Mouse (Mus musculus) intestine, embryonic 14.5 days (tissue): ENCODE measurements around the gene Sebox. TPM values are rescaled to one million over a fixed set of nuclear protein-coding genes. Genes with fewer than 3 reads are reported as not detected.

Experiments used
- ATAC-seq: fragments of 200-750 bp; cut with Nextera tagmentation; replicated peaks from 2 replicates; pipeline ENCODE4 v1.8.0; 2017; ENCODE audit warnings: low read depth, moderate number of reproducible peaks, moderate TSS enrichment, moderate library complexity; ENCODE audit not compliant: low FRiP score, low TSS enrichment
- DNase-seq: peaks from one replicate; pipeline ENCODE4 v3.0.0-alpha.2; 2018; ENCODE audit warnings: low spot score
- H3K27ac ChIP-seq: fragments of 300-500 bp; sonication (generic); 2 replicates; pipeline ENCODE4 v1.5.1; 2014; ENCODE audit warnings: low read depth, mild to moderate bottlenecking, control low read depth
- H3K27me3 ChIP-seq: fragments of 300-500 bp; sonication (generic); replicated peaks from 2 replicates; pipeline ENCODE4 v1.6.1; 2014; ENCODE audit warnings: low read length, control low read depth; ENCODE audit not compliant: control insufficient read depth, insufficient read depth
- H3K36me3 ChIP-seq: fragments of 300-500 bp; sonication (generic); 2 replicates; pipeline ENCODE4 v1.6.1; 2014; ENCODE audit warnings: low read length, control low read depth; ENCODE audit not compliant: control insufficient read depth, insufficient read depth
- H3K4me1 ChIP-seq: fragments of 300-500 bp; sonication (generic); replicated peaks from 2 replicates; pipeline ENCODE4 v1.6.1; 2014; ENCODE audit warnings: low read length, control low read depth, mixed read lengths; ENCODE audit not compliant: control insufficient read depth, insufficient read depth
- H3K4me2 ChIP-seq: fragments of 300-500 bp; sonication (generic); 2 replicates; pipeline ENCODE4 v1.6.1; 2014; ENCODE audit warnings: low read length
- H3K4me3 ChIP-seq: fragments of 300-500 bp; sonication (generic); 2 replicates; pipeline ENCODE4 v1.5.1; 2014; ENCODE audit warnings: low read depth, low read length, control low read depth, mixed read lengths
- H3K9ac ChIP-seq: fragments of 300-500 bp; sonication (generic); 2 replicates; pipeline ENCODE4 v1.6.1; 2014; ENCODE audit warnings: mild to moderate bottlenecking, low read length
- H3K9me3 ChIP-seq: fragments of 300-500 bp; sonication (generic); 2 replicates; pipeline ENCODE4 v1.6.1; 2016; ENCODE audit warnings: low read length, control low read depth; ENCODE audit not compliant: control insufficient read depth
- WGBS: fragments of 180-500 bp; shearing (Covaris S2); extraction: QIAGEN DNeasy Blood & Tissue Kit; methylation state at CpG from one replicate; pipeline ENCODE4 v1.1.7; 2014; 5-methylcytosine and 5-hydroxymethylcytosine counted together
- polyA plus RNA-seq: library from polyadenylated mRNA; unstranded; fragments of >200 nt; fragmentation: Nextera tagmentation; extraction: Ambion mirVana; gene quantifications from 2 replicates; pipeline ENCODE4 v1.2.1, GENCODE M21; 2014

Gene Sebox
- polyA plus RNA-seq, 1 experiment from 2014 or later = not detected

DNA sequence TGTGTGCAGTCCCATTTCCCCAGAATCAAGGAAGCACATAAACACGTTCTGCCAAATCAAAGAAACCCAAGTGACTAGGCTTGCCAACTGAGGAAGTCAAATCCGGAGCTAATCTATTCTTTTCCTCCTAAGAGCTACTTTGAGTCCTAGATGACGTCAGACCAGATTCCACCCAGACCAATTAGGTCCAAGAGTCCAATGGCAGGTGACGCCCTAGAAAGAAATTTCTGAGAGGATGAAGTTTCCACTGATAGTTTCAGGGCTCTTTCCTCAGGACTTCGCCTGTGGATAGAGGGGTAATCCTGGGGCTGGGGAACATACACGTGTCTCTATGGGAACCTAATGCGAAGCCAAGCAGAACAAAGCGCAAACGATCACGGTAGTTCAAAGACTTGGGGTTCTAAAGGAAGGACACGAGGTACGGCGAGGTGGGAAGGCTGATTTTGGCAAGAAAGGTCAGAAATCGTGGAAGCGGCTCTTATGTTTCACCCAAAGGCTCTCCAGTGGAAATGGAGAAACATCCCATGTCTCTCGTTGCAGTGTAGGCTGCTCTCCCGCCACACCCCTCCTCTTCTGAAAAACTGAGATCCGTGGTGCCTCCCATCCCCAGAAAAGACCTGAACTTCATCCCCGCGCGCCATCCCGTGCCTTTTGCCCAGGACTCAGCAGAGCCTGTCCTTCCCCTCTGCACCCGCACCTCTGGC lies 32.3 kb downstream of the Sebox start:
- peak overlapping the region; percentile 79 for H3K27ac ChIP-seq
- under 1% methylated on average over 23 of the region's 23 CpGs for WGBS
- H3K27me3 ChIP-seq = no peaks in the 10 kb centered on the region
- peaks cover 23% of the 10 kb centered on the region for H3K36me3 ChIP-seq
- H3K4me1 ChIP-seq = peaks cover 27% of the 10 kb centered on the region
- H3K4me2 ChIP-seq = peak overlapping the region; percentile 72
- H3K4me3 ChIP-seq = peak overlapping the region; percentile 79
- peak; percentile 75 for DNase-seq
- H3K9me3 ChIP-seq = no peaks in the 10 kb centered on the region
- peak overlapping the region; percentile 66 for H3K9ac ChIP-seq
- ATAC-seq = peak; percentile 52

DNA sequence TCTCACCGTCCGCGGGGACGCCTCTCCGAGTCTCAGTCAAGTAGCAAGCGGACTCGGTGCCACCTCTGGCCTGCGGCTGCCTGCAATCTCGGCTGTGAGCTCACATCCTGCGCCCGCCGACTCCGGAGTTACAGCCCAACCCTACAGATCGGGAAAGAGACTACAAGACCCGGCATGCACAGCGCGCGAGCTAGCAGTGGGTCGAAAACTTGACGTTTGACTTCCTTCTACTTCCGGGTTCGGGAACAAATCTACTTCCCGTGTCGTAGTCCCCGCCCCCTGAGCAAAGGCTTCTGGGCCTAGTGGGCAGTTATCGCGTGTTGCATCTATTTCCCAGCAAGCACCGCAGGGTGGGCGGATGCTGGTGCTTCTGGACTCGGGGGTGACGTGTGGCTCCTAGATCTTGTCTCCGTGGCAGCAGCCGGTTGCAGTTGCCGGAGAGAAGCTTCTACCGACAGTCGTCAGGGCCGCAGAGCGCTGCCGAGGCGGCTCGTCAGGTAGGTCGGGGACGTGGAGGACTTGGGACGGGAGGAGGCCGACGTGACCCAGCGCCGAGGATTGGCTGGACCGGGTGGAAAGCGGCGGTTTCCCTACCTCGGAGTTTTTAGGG lies 32.9 kb downstream of the Sebox start, which contains the start of the genes Tnfaip1 and Ift20:
Gene Tnfaip1, minus strand, starts transcription at position 253 of the 610 bp plus-strand sequence.
Gene Ift20, plus strand, starts transcription at position 282 of the 610 bp plus-strand sequence.
- Histone ChIP-seq H3K4me3 (peak within 1 kb of the TSS; percentile 79), H3K36me3 (peaks cover 30% of the 10 kb centered on the region), H3K27ac (peak within 1 kb of the TSS; percentile 79), H3K9me3 (no peaks in the 10 kb centered on the region), H3K4me2 (peak within 1 kb of the TSS; percentile 90), H3K27me3 (no peaks in the 10 kb centered on the region), H3K4me1 (peaks cover 22% of the 10 kb centered on the region), H3K9ac (peak within 1 kb of the TSS; percentile 88)
- ATAC-seq = peak; percentile 95
- peak; percentile 95 for DNase-seq
- under 1% methylated on average over 52 of the region's 52 CpGs for WGBS

DNA sequence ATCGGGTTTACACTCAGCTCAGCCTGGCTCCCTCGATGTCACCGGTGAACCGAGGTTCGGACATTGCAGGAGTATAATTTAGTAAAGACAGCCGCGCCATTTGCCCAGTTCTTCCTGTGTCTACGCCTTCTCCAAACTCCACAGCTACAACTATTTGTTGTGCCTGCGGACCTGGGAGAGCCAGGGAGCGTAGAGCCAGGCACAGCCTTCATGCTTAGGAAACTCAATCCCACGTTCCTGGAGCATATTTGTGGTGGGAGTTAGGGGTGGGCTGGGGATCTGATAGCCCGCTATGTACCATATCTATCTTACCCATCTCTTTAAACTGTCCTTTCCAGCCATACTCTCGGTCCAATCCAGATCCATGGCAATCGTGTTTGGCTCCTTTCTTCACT lies 33.4 kb downstream of the Sebox start:
- 2% methylated on average over 14 of the region's 14 CpGs for WGBS
- no peak for ATAC-seq
- no peaks in the 10 kb centered on the region for H3K9me3 ChIP-seq
- no peak for DNase-seq
- H3K27ac ChIP-seq = peak overlapping the region; percentile 79
- H3K4me1 ChIP-seq = peaks cover 22% of the 10 kb centered on the region
- H3K27me3 ChIP-seq = no peaks in the 10 kb centered on the region
- peak overlapping the region; percentile 79 for H3K4me3 ChIP-seq
- peak overlapping the region; percentile 88 for H3K9ac ChIP-seq
- peaks cover 34% of the 10 kb centered on the region for H3K36me3 ChIP-seq
- H3K4me2 ChIP-seq = peak overlapping the region; percentile 90

DNA sequence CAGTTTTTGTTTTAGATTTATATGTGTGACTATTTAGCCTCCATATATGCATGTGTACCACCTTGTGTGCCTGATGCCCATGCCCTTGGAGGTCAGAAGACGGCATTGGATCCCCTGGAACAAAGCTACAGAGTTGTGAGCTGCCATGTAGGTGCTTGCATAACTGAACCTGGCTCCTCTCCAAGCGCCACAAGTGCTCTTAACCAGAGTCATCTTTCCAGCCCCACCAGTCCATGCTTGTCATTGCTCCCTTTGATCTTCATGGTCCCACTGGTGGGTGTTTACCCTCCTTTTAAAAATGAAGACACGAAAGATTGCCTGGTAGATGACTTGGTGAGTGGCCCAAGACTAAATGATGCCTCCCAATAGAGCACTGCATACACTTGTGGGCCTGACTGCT lies 37.1 kb downstream of the Sebox start:
- no peak overlapping the region for H3K27ac ChIP-seq
- H3K36me3 ChIP-seq = peaks cover 56% of the 10 kb centered on the region
- H3K27me3 ChIP-seq = no peaks in the 10 kb centered on the region
- WGBS = 79% methylated on average over 3 of the region's 3 CpGs
- no peak overlapping the region for H3K4me2 ChIP-seq
- no peak overlapping the region for H3K4me3 ChIP-seq
- peaks cover 10% of the 10 kb centered on the region for H3K4me1 ChIP-seq
- no peak for DNase-seq
- ATAC-seq = no peak
- no peaks in the 10 kb centered on the region for H3K9me3 ChIP-seq
- H3K9ac ChIP-seq = no peak overlapping the region

DNA sequence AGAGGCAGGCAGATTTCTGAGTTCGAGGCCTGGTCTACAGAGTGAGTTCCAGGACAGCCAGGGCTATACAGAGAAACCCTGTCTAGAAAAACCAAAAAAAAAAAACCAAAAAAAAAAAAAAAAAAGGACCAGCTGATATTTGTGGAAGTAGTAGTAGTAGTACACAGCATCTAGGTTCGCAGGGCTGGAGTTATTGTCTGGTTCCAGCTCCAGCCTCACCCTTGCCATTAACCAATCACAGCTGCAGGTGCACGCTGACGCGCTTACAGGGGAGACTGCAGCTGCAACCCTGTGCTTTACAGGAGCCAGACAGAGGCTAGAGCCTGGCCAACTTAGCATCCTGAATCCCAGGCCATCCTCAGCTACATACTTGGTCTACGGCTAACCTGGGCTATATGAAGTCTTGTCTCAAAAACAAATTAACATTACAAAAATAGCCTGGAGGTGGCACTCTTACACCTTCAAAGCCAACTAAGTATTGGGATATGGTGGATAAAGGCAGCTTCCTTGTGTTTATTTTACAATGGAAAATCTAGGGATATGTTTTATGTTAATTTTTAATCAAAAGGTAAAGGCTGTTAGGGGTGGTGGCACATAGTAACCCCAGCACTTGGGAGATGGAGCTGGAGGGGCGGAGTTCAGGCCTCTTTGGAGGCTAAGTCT lies 41.3 kb downstream of the Sebox start:
- Histone ChIP-seq H3K27ac (no peak overlapping the region), H3K4me1 (peaks cover 10% of the 10 kb centered on the region), H3K27me3 (no peaks in the 10 kb centered on the region), H3K9ac (no peak overlapping the region), H3K9me3 (no peaks in the 10 kb centered on the region), H3K36me3 (peaks cover 43% of the 10 kb centered on the region), H3K4me3 (no peak overlapping the region), H3K4me2 (no peak overlapping the region)
- no peak for ATAC-seq
- no peak for DNase-seq
- 96% methylated on average over 7 of the region's 7 CpGs for WGBS

DNA sequence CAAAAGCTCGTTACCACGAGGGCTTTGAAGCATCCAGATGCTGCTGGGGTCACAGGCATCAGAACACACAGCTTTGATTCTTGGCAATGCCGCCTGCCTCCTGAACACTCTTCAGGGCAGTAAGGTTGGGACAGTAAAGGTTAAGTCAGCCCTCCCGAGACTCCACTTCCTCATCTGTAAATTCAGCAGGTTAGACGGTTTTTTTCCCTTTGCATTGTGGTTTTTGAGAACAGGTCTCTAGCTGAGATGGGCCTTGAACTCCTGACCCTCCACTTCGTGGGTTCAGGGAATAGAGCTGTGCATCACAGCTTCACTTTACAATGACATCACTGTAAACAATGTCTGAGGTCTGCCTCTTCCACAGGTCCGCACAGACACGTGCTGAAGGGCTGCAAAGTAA lies 41.9 kb downstream of the Sebox start:
- 53% methylated on average over 8 of the region's 8 CpGs for WGBS

DNA sequence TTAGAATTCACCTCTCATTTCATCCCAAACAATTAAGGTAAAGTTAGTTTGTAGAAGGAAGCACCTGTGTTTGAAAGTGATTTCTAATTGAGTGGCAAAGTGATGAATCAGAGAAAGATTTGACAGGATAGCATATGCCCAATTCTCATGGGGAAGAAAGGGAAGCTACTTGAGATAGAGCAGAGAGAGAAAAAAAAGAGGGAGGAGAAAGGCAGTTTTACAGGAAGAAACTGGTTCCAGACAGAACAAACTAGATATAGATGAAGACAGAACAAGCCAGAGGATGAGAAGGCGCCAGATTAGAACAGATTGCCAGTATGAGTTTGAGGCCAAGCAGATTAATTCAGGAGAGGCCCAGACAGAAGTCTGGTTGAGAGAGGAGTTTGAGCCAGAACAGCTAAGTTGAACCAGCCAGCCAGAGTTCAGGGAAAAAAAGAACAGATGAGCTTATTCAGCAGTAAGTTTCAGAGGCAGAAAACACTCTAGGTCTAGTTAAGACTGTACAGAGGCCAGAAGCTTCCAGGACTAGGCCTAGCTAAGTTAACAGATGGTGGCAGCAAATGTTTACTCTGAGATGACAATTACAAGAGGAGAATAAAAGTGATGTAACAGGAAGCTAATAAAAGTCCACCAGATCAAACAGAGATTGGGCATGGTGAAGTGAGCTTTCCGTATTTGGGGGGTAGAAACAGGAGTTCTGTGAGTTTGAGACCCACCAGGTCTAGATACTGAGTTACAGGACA lies 44.6 kb downstream of the Sebox start:
- Histone ChIP-seq H3K9me3 (no peaks in the 10 kb centered on the region), H3K36me3 (peaks cover 12% of the 10 kb centered on the region), H3K4me2 (no peak overlapping the region), H3K9ac (no peak overlapping the region), H3K27me3 (no peaks in the 10 kb centered on the region), H3K27ac (no peak overlapping the region), H3K4me3 (no peak overlapping the region), H3K4me1 (peaks cover 18% of the 10 kb centered on the region)
- 64% methylated on average over 2 of the region's 2 CpGs for WGBS
- ATAC-seq (no peak), DNase-seq (no peak)

More for the DNA sequence above, 41.9 kb downstream of the Sebox start:
- ATAC-seq (no peak), DNase-seq (no peak)
- Histone ChIP-seq H3K27me3 (no peaks in the 10 kb centered on the region), H3K4me1 (peaks cover 14% of the 10 kb centered on the region), H3K4me2 (no peak overlapping the region), H3K36me3 (peaks cover 37% of the 10 kb centered on the region), H3K4me3 (no peak overlapping the region), H3K9me3 (no peaks in the 10 kb centered on the region), H3K27ac (no peak overlapping the region), H3K9ac (no peak overlapping the region)

DNA sequence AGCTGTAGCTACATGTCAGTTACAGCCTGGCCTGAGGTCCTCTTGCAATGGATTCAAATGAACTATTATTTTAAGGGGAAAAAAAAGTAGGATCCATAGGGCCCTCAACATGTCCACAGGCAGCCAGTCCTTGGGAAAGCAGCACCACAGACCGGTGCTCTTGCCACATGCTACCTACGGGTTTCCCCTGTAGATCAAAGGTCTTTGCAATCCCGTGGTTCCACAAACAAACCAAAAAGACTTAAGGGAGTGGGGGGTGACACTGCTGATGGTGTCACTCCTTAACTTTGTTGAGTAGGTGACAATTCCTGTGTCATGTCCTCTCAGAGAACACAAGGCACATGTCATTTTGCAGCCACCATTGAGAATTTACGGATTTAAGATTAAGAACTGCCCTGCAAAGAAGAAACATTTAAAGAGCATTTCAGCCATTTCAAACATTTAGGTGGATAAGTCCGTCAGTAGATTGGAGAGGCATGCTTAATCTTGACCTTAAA lies 46.3 kb downstream of the Sebox start:
- Histone ChIP-seq H3K9me3 (no peaks in the 10 kb centered on the region), H3K27ac (no peak overlapping the region; the same call in 1 of the 2 replicates), H3K4me2 (peak overlapping the region; percentile 84), H3K4me3 (peak overlapping the region; percentile 70), H3K27me3 (no peaks in the 10 kb centered on the region), H3K36me3 (no peaks in the 10 kb centered on the region), H3K9ac (peak overlapping the region; percentile 67), H3K4me1 (peaks cover 18% of the 10 kb centered on the region)
- 3% methylated on average over 5 of the region's 5 CpGs for WGBS
- ATAC-seq = no peak
- no peak for DNase-seq
